Mouse (Mus musculus): ENCODE results near the gene Slco3a1.

Slco3a1 gene

GRCm38 (mm10) chr7:74376397-74377044, 178.1 kb downstream of the Slco3a1 start:
- DNase-seq, result peak; percentile 45 to 82

- DNase-seq, result peak; percentile 57 to 86
Measured at GRCm38 (mm10) chr7:74375174-74375957, 179.2 kb downstream of the Slco3a1 start.

GRCm38 (mm10) chr7:74373056-74373455, 181.5 kb downstream of the Slco3a1 start:
- peak; percentile 27 to 78 for DNase-seq

GRCm38 (mm10) chr7:74372141-74372582, 182.4 kb downstream of the Slco3a1 start:
- peak in 1 of 2 experiments; percentile 27 for DNase-seq

GRCm38 (mm10) chr7:74371656-74372055, 182.9 kb downstream of the Slco3a1 start:
- DNase-seq, result peak; percentile 22 to 57

GRCm38 (mm10) chr7:74371208-74371607, 183.4 kb downstream of the Slco3a1 start:
- DNase-seq, result peak; percentile 59 to 69

- DNase-seq, result peak; percentile 54 to 56
Measured at GRCm38 (mm10) chr7:74369657-74370056, 184.9 kb downstream of the Slco3a1 start.

GRCm38 (mm10) chr7:74368256-74368980, 186.2 kb downstream of the Slco3a1 start:
- DNase-seq, result no peak

- DNase-seq, result peak; percentile 51 to 71
Measured at GRCm38 (mm10) chr7:74367350-74367749, 187.2 kb downstream of the Slco3a1 start.

GRCm38 (mm10) chr7:74365623-74366022, 189.0 kb downstream of the Slco3a1 start:
- DNase-seq, result no peak

- no peak for DNase-seq
Measured at GRCm38 (mm10) chr7:74364956-74365355, 189.6 kb downstream of the Slco3a1 start.

GRCm38 (mm10) chr7:74363440-74363839, 191.1 kb downstream of the Slco3a1 start:
- DNase-seq, result peak in 1 of 2 experiments; percentile 51

- no peak for DNase-seq
Measured at GRCm38 (mm10) chr7:74361677-74362076, 192.9 kb downstream of the Slco3a1 start.

- DNase-seq, result no peak
Measured at GRCm38 (mm10) chr7:74357027-74357426, 197.6 kb downstream of the Slco3a1 start.

- DNase-seq, result peak in 1 of 2 experiments; percentile 55
Measured at GRCm38 (mm10) chr7:74354527-74355256, 199.9 kb downstream of the Slco3a1 start.

- DNase-seq, result no peak
Measured at GRCm38 (mm10) chr7:74353707-74354468, 200.7 kb downstream of the Slco3a1 start.

GRCm38 (mm10) chr7:74353240-74353639, 201.3 kb downstream of the Slco3a1 start:
- DNase-seq, result no peak

- no peak for DNase-seq
Measured at GRCm38 (mm10) chr7:74348318-74348890, 206.2 kb downstream of the Slco3a1 start.

- DNase-seq, result no peak
Measured at GRCm38 (mm10) chr7:74347026-74347425, 207.6 kb downstream of the Slco3a1 start.

- no peak for DNase-seq
Measured at GRCm38 (mm10) chr7:74346451-74346850, 208.1 kb downstream of the Slco3a1 start.

- DNase-seq, result no peak
Measured at GRCm38 (mm10) chr7:74341149-74341805, 213.3 kb downstream of the Slco3a1 start.

Measured in kidney, postnatal 25 days (tissue).